Mouse (Mus musculus) macrophage (primary cell): ENCODE results near the gene Ciita. TPM values are rescaled to one million over a fixed set of nuclear protein-coding genes. Genes with fewer than 3 reads are reported as not detected.

Experiments used
- H3K27ac ChIP-seq: fragments of 350-480 bp; formaldehyde crosslinking; 2 replicates; pipeline ENCODE4 v1.9.0; 2021
- H3K36me3 ChIP-seq: fragments of 350-480 bp; formaldehyde crosslinking; 2 replicates; pipeline ENCODE4 v1.9.0; 2021; ENCODE audit errors: inconsistent target
- H3K4me3 ChIP-seq: fragments of 350-480 bp; formaldehyde crosslinking; 2 replicates; pipeline ENCODE4 v1.9.0; 2021; ENCODE audit errors: inconsistent target
- H3K79me2 ChIP-seq: fragments of 350-480 bp; formaldehyde crosslinking; 2 replicates; pipeline ENCODE4 v1.9.0; 2021; ENCODE audit errors: inconsistent target
- WGBS: methylation state at CpG from one replicate; pipeline ENCODE4 v1.1.7; 2026; ENCODE audit warnings: inconsistent platforms; ENCODE audit not compliant: missing documents; 5-methylcytosine and 5-hydroxymethylcytosine counted together
- polyA plus RNA-seq: library from polyadenylated mRNA; stranded (reverse); fragments of 250-400 nt; gene quantifications from 3 replicates; pipeline ENCODE4 v1.2.4, GENCODE M21; 2018; ENCODE audit warnings: inconsistent platforms

The Ciita gene
- polyA plus RNA-seq, 1 experiment from 2014 or later: 1.5 TPM

DNA sequence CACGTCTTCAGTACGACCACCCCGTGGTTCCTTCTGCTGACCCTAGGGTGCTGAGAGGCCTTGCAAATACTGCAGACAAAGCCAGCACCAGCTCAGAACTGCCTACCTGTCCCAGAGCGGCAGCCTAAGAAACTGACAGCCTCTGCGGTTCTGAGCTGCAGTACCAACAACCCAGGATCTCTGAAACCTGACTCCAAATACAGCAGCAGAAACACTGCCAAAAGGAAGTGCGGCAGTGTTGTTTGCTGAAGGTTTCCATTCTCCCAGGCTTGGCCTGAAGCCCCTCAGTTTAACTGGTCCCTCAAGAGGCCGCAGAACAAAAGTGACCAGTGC, 61.7 kb downstream of the Ciita start:
- WGBS: 28% methylated on average over 7 of the region's 7 CpGs
- no peak overlapping the region for H3K27ac ChIP-seq

DNA sequence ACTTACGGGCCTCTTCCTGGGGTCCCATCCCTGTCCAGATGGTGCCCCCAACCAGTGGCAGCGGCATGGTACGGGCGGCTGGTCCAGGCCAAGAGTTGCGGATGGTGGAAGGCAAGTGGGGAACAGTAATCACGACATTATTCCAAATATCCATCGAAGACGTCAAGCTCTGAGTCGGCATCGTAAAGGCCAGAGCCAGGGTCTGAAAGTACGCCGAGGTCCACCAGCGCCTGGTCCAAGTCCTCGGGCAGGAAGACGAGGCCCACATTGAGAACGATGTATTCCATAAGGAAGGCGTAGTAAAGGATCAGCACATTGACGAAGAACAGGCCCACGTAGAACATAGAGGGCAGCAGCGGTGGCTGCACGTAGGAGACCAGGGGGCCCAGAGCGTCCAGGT, 62.4 kb downstream of the Ciita start:
- 3% methylated on average over 21 of the region's 22 CpGs for WGBS
- H3K4me3 ChIP-seq: peak overlapping the region; percentile 37
- H3K79me2 ChIP-seq: peaks cover 6% of the 10 kb centered on the region; the same call in 1 of the 2 replicates
- no peaks in the 10 kb centered on the region for H3K36me3 ChIP-seq
- H3K27ac ChIP-seq: no peak overlapping the region

More for the DNA sequence above, 61.7 kb downstream of the Ciita start:
- peak overlapping the region; percentile 37; the same call in 1 of the 2 replicates for H3K4me3 ChIP-seq
- no peaks in the 10 kb centered on the region; the same call in 1 of the 2 replicates for H3K79me2 ChIP-seq
- no peaks in the 10 kb centered on the region for H3K36me3 ChIP-seq

DNA sequence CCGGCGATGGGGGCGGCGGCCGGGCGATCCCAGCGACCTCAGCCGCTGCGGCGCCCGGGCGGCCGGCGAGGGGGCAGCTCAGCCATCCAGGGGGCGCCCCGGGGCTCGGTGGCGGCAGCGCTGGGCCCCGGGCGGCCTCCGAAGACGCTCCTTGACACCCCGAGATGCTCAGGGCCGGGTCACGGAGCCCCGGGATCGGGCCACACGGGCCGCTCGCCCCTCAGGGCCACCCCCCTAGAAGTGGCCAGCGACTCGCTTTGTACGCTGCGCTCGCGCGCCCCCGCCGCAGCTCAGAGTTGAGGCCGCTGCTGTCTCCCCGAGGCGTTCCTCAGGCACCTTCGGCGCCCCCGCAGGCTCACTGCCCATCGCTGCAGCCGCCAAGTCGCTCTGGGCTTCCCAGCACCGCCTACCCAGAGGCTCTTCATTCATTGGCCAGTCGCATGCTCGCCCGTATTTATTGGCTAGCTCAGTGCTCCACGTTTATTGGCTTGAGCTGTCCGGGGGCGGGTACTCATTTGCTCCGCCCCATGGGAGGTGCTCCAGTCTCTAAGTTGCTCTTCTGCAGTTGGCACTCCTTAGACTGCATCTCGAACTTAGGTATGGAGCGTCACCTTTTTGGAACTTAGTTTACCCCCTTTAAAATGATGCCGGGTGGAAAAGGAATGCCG, 63.0 kb downstream of the Ciita start, which contains the start of gene Dexi:
Gene Dexi, minus strand, starts transcription at position 357 of the 668 bp plus-strand sequence.
- WGBS: under 1% methylated on average over 56 of the region's 61 CpGs
- H3K79me2 ChIP-seq: peaks cover 11% of the 10 kb centered on the region; the same call in 1 of the 2 replicates
- H3K4me3 ChIP-seq: peak within 1 kb of the TSS; percentile 37
- H3K27ac ChIP-seq: no peak within 1 kb of the TSS
- no peaks in the 10 kb centered on the region for H3K36me3 ChIP-seq

DNA sequence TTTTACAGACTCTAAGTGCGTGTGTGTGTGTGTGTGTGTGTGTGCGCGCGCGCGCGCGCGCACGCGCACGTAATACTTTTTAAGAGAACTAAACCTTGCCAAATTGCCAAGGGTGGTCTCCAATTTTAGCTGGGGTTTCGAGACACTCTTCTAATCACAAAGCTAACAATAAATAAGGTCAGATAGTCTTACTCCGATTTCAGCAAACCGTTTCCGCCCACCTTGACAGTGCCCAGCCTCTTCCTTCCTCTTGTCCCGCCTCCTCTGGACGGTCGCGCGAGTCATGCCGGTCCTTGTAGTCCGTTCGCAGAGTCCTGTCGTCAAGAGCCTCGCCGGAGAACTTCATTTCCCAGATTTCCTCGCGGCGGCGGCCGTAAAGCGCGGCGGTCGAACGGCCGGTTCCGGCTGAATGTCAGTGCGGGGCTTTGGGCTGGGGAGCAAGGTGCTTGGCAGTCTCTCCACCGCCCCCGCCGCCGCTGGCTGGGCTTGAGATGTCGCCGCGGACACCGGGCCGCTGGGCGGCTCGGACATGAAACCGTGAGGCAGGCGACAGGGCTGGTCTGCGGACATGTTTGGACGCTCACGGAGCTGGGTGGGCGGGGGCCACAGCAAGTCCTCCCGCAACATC, 65.2 kb downstream of the Ciita start, which contains the start of gene Clec16a:
Gene Clec16a, plus strand, starts transcription at position 345 of the 628 bp plus-strand sequence.
- Histone ChIP-seq H3K36me3 (no peaks in the 10 kb centered on the region), H3K4me3 (peak within 1 kb of the TSS; percentile 63), H3K79me2 (peaks cover 30% of the 10 kb centered on the region; the same call in 1 of the 2 replicates), H3K27ac (0 out of 2 replicates have a peak within 1 kb of the TSS, but pooled peaks have one; percentile 21)
- whole genome bisulfite sequencing: under 1% methylated on average over 54 of the region's 58 CpGs

DNA sequence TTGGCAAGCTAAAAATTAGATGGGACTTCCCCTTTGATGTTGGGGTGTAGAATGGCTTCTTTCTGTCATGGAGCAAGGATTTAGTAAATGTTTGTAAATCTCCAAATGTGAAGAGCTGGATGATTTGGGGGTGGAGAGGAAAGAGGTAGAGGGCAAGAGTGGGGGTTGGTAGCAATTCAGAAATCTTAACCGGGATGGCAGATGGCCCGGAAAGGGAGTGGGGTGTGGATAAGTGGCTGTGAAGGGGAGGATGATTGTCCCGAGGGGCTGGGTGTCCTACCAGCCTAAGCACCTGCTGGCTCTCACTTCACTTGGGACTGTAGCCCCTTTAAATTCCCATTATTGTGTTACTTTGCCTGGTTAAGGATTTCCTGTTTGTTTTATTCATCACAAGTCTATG, 67.0 kb downstream of the Ciita start:
- no peak overlapping the region for H3K4me3 ChIP-seq
- H3K79me2 ChIP-seq: peaks cover 42% of the 10 kb centered on the region; the same call in 1 of the 2 replicates
- no peaks in the 10 kb centered on the region for H3K36me3 ChIP-seq
- 76% methylated on average over 3 of the region's 3 CpGs for WGBS
- no peak overlapping the region for H3K27ac ChIP-seq

DNA sequence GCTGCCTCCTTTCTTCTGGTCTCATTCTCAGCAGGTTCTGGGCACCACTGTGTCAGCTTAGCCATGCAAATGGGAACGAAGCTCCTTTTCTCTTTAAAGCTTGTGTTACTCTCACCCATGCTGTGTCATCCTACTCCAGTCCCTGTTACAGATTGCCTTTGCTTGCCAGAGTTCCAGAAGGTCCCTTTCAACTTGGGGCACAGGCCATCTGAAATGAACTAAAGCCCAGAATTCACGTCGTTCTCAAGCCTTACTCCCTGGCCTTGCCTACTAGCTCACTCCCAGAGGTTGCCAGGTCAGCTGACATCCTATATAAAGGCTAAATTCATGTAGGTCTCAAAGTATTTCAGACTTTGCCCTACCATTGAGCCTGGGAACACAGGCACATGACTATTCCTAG, 69.1 kb downstream of the Ciita start:
- 90% methylated on average over 3 of the region's 3 CpGs for WGBS
- H3K79me2 ChIP-seq: peaks cover 50% of the 10 kb centered on the region; the same call in 1 of the 2 replicates
- no peak overlapping the region for H3K27ac ChIP-seq
- no peak overlapping the region for H3K4me3 ChIP-seq
- no peaks in the 10 kb centered on the region for H3K36me3 ChIP-seq

DNA sequence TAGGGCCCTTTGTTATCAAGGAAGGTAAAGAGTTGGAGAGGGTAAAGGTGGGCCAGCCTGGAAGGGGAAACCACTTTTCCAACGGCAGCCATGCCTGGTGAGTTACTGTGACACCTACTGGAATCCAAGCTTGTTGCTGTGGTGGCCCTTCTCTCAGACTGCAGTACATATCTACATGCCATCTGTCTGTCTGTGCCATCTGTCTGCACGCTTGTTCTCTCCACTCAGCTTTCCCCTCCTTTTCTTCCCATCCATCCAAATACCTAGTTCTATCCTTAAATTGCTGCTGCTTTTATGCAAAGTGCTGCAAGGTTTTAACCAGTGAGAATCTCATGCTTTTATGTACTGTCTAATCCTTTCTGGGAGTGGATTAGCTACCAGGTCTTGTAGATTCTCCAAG, 69.7 kb downstream of the Ciita start:
- Histone ChIP-seq H3K79me2 (peaks cover 57% of the 10 kb centered on the region; the same call in 1 of the 2 replicates), H3K4me3 (no peak overlapping the region), H3K36me3 (no peaks in the 10 kb centered on the region), H3K27ac (no peak overlapping the region)
- WGBS: 90% methylated on average over 2 of the region's 2 CpGs

DNA sequence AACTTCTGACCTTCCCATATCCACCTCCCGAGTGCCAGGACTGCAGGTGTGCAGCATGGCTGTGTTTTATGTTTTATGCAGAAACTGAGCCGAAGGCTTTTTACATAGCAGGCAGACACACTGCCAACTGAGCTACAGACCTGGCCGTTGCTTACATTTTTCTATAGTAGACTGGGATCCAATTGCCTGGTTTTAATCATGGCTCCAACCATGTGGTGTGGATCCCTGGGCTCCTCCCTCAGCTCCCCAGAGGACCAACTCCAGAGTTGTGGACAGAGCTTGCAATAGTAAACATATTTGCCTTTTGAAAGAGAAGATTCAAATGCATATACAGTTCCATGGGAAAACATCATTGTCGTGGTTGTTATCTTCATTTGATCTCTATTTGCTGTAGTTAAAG, 71.7 kb downstream of the Ciita start:
- peaks cover 59% of the 10 kb centered on the region; the same call in 1 of the 2 replicates for H3K79me2 ChIP-seq
- no peak overlapping the region for H3K27ac ChIP-seq
- no peaks in the 10 kb centered on the region for H3K36me3 ChIP-seq
- no peak overlapping the region for H3K4me3 ChIP-seq
- WGBS: 85% methylated on average over 4 of the region's 4 CpGs

DNA sequence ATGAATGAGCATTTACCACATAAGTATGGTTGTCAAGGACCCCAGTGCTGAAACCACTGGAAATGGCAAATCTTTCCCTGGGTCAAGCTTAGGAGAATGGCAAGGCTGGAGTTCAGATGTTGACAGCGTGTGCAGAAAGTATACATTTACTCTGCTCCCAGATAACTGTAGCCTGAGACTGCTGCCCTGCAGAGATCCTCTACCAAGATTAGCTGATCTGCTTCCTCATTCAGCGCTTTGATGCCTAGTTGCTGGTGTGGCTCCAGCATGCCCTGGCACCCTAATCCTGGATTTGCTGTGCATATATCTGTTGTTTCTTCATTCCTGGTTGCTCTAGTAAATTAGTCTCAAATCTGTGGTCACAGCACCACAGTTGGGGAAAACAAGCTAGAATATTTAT, 74.0 kb downstream of the Ciita start:
- no peaks in the 10 kb centered on the region for H3K36me3 ChIP-seq
- no peak overlapping the region for H3K27ac ChIP-seq
- 61% methylated on average over 2 of the region's 2 CpGs for WGBS
- H3K79me2 ChIP-seq: peaks cover 37% of the 10 kb centered on the region; the same call in 1 of the 2 replicates
- no peak overlapping the region for H3K4me3 ChIP-seq

DNA sequence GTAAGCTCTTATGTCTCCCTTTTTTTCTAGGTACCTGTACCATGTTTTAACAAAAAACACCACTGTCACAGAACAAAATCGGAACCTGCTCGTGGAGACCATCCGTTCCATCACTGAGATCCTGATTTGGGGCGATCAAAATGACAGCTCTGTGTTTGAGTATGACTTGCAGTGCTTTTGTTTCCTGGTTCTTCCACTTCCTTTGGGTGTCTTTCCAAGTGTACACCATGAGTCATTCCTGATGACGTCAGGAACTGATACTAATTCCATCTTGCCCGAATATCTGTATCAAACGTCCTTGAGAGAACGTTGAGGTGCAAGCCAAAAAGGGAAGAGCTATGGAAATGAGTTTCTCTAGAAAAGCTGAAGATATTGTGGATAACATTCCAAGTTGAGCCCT, 80.1 kb downstream of the Ciita start:
- Histone ChIP-seq H3K36me3 (peaks cover 4% of the 10 kb centered on the region; the same call in 1 of the 2 replicates), H3K4me3 (no peak overlapping the region), H3K79me2 (no peaks in the 10 kb centered on the region; the same call in 1 of the 2 replicates), H3K27ac (no peak overlapping the region)
- WGBS: 92% methylated on average over 8 of the region's 8 CpGs

DNA sequence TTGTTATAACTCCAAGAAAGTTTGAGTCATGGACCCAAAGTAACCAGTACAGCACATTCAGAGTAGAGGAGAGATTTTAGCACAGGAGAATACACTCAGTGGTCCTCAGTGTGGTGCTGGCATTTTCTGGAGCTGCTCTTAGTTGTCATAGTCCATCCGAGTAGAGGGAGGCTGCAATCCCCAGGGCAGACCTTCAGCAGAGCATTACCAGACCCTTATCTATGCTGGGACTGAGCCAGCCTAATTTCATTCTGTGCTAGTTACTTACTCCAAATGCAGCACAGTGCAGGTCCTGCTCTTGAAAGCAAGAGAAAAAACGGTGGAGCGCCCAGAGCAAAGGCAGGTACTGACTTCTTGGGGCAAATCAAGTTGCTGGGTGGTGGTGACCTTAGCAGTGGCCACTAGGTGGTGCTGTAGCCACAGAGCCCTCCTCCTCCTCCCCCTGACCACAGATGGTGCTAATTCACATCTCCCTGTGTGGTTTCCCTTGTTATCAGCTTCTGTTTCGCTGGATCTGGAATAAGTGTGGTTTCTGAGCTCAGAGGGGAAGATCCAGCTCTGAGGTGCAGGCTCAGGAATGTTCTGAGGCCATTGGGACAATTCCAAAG, 85.5 kb downstream of the Ciita start:
- Histone ChIP-seq H3K27ac (no peak overlapping the region), H3K4me3 (no peak overlapping the region), H3K79me2 (no peaks in the 10 kb centered on the region), H3K36me3 (peaks cover 15% of the 10 kb centered on the region; the same call in 1 of the 2 replicates)
- 37% methylated on average over 4 of the region's 4 CpGs for WGBS

DNA sequence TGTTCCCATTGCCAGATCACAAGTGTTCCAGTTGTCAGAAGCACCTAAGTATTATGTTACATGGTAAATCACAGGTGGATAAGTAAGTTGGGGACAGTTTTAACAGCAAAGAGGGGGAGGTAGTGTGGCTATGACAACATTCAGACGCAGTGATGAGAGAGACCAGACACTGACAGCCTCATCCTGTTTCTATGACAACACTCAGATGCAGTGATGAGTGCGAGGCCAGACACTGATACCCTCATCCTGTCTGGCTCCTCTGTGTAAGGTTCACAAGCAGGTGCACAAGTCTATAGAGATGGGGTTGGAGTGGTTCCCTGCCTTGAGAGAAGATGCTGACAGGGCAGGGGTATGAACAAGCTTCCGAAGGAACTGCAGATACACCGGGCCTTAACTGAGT, 87.3 kb downstream of the Ciita start:
- no peaks in the 10 kb centered on the region for H3K79me2 ChIP-seq
- H3K4me3 ChIP-seq: no peak overlapping the region
- peaks cover 23% of the 10 kb centered on the region; the same call in 1 of the 2 replicates for H3K36me3 ChIP-seq
- H3K27ac ChIP-seq: no peak overlapping the region
- WGBS: 95% methylated on average over 4 of the region's 4 CpGs

DNA sequence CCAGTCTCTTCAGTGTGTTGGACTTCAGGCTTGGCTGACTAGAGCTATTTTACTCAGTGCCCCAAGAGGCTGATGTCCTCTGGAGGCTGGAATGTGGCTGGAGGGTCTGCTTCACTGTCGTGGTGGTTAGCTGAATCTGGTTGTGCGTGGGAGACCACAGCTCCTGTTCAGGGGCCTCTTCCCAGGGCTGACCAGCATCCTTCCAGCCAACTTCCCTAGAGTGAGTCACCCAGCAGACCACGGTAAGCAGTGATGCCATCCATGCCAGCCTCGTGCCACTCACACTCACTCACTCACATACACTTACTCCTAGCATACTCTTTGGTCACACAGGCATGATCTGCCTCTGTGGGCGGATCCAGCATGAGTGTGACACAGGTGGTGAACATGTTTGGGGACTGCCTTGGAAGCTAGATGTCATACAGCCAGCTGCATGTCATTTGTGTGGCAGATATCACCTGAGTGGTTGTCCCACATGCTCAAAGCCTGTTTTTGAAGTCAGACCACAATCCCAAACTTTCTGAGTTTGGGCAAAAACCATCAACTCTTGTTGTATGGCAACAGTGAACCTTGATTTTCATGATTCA, 90.0 kb downstream of the Ciita start:
- no peaks in the 10 kb centered on the region for H3K79me2 ChIP-seq
- H3K36me3 ChIP-seq: peaks cover 43% of the 10 kb centered on the region
- no peak overlapping the region for H3K27ac ChIP-seq
- WGBS: 28% methylated on average over 5 of the region's 5 CpGs
- H3K4me3 ChIP-seq: no peak overlapping the region

DNA sequence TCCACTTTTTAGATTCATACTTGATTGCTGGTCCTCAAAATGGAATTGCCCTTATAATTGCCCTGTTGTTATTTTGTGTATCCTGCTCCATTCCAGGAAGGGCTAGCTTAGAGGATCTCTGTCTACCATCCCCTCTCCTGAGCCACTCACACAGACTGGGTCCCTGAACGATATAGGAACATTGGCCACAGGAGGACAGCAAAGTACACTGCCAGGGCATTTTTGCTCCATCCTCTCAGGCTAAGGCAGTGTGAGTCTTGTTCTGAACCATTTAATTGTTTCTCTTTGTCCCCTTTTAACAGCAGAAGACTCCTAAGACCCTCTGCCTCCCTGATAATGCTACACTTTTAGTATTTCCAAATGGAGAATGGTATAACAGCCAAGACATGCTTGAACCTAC, 90.8 kb downstream of the Ciita start:
- 100% methylated on average over 1 of the region's 1 CpGs for WGBS
- no peak overlapping the region for H3K27ac ChIP-seq
- H3K4me3 ChIP-seq: no peak overlapping the region
- H3K79me2 ChIP-seq: no peaks in the 10 kb centered on the region
- H3K36me3 ChIP-seq: peaks cover 46% of the 10 kb centered on the region
